Mouse (Mus musculus) midbrain, postnatal 0 days (tissue): Measurements from ENCODE around the gene Sox8. TPM values are rescaled to one million over a fixed set of nuclear protein-coding genes. Genes with fewer than 3 reads are reported as not detected.
A peak's percentile ranks its signal among the peaks of the same experiment; 100 is the strongest.

Experiments
- ATAC-seq: fragments of 200-750 bp; cut with Nextera tagmentation; 2 replicates; pipeline ENCODE4 v1.8.0; 2017; ENCODE audit warnings: moderate number of reproducible peaks, mild to moderate bottlenecking, moderate TSS enrichment, moderate library complexity; ENCODE audit not compliant: low FRiP score
- DNase-seq: peaks from one replicate; pipeline ENCODE4 v3.0.0-alpha.2; 2015; ENCODE audit warnings: low spot score
- H3K27ac ChIP-seq: fragments of 300-500 bp; sonication (generic); 2 replicates; pipeline ENCODE4 v1.5.1; 2014; ENCODE audit warnings: low read depth, mild to moderate bottlenecking, low read length, mixed read lengths
- H3K27me3 ChIP-seq: fragments of 300-500 bp; sonication (generic); 2 replicates; pipeline ENCODE4 v1.6.1; 2014; ENCODE audit warnings: low read length, control low read depth, mixed read lengths; ENCODE audit not compliant: insufficient read depth
- H3K36me3 ChIP-seq: fragments of 300-500 bp; sonication (generic); 2 replicates; pipeline ENCODE4 v1.6.1; 2014; ENCODE audit warnings: low read length, control low read depth, mixed read lengths; ENCODE audit not compliant: insufficient read depth
- H3K4me1 ChIP-seq: fragments of 300-500 bp; sonication (generic); 2 replicates; pipeline ENCODE4 v1.6.1; 2014; ENCODE audit warnings: mild to moderate bottlenecking, control low read depth, antibody characterized with exemption, low read length, mixed read lengths; ENCODE audit not compliant: insufficient read depth
- H3K4me2 ChIP-seq: fragments of 300-500 bp; sonication (generic); 2 replicates; pipeline ENCODE4 v1.6.1; 2014; ENCODE audit warnings: low read depth, mild to moderate bottlenecking, low read length, mixed read lengths; ENCODE audit not compliant: poor library complexity, severe bottlenecking
- H3K4me3 ChIP-seq: fragments of 300-500 bp; sonication (generic); 2 replicates; pipeline ENCODE4 v1.5.1; 2014; ENCODE audit warnings: low read depth, mild to moderate bottlenecking, low read length, moderate library complexity
- H3K9ac ChIP-seq: fragments of 300-500 bp; sonication (generic); replicated peaks from 2 replicates; pipeline ENCODE4 v1.6.1; 2014; ENCODE audit warnings: mild to moderate bottlenecking, low read length, moderate library complexity, mixed read lengths; ENCODE audit not compliant: poor library complexity, severe bottlenecking
- H3K9me3 ChIP-seq: fragments of 300-500 bp; sonication (generic); 2 replicates; pipeline ENCODE4 v1.6.1; 2016; ENCODE audit warnings: low read length, control low read depth
- CTCF ChIP-seq: IDR thresholded peaks from 2 replicates; pipeline ENCODE4 v1.5.1; 2016; ENCODE audit warnings: antibody characterized with exemption, mild to moderate bottlenecking
- WGBS: fragments of 180-500 bp; shearing (Covaris S2); extraction: QIAGEN DNeasy Blood & Tissue Kit; methylation state at CpG from one replicate; pipeline ENCODE4 v1.1.7; 2014; 5-methylcytosine and 5-hydroxymethylcytosine counted together
- polyA plus RNA-seq: library from polyadenylated mRNA; unstranded; fragments of >200 nt; fragmentation: Nextera tagmentation; extraction: Ambion mirVana; gene quantifications from 2 replicates; pipeline ENCODE4 v1.2.1, GENCODE M21; 2015
- total RNA-seq: library from RNA; depleted of rRNA; stranded (reverse); fragments of >200 nt; gene quantifications from 2 replicates; pipeline ENCODE4 v1.2.3, GENCODE M21; 2014; rRNA removed

Gene Sox8
- total and polyA plus RNA-seq, 2 experiments from 2014 or later = 16.3 to 31.0 TPM

GRCm38 (mm10) chr17:25522080-25522479 lies 48.4 kb downstream of the Sox8 start:
- H3K4me2 ChIP-seq = no peak overlapping the region
- 0 out of 2 replicates have a peak, but pooled peaks cover 4% of the 10 kb centered on the region for H3K27me3 ChIP-seq
- no peak overlapping the region for H3K9ac ChIP-seq
- H3K9me3 ChIP-seq = no peaks in the 10 kb centered on the region
- H3K36me3 ChIP-seq = no peaks in the 10 kb centered on the region
- DNase-seq = no peak
- no peak for TF ChIP-seq CTCF
- peaks cover 5% of the 10 kb centered on the region; the same call in 1 of the 2 replicates for H3K4me1 ChIP-seq
- no peak overlapping the region for H3K27ac ChIP-seq
- H3K4me3 ChIP-seq = no peak overlapping the region
- WGBS = 88% methylated on average over 12 of the region's 12 CpGs
- no peak for ATAC-seq

GRCm38 (mm10) chr17:25520492-25520891 lies 50.0 kb downstream of the Sox8 start:
- Histone ChIP-seq H3K4me3 (no peak overlapping the region), H3K4me2 (no peak overlapping the region), H3K4me1 (peaks cover 5% of the 10 kb centered on the region; the same call in 1 of the 2 replicates), H3K27me3 (0 out of 2 replicates have a peak, but pooled peaks cover 4% of the 10 kb centered on the region), H3K27ac (no peak overlapping the region), H3K36me3 (no peaks in the 10 kb centered on the region), H3K9me3 (no peaks in the 10 kb centered on the region), H3K9ac (no peak overlapping the region)
- ATAC-seq = no peak
- no peak for TF ChIP-seq CTCF
- 48% methylated on average over 9 of the region's 9 CpGs for whole genome bisulfite sequencing
- DNase-seq = no peak

GRCm38 (mm10) chr17:25519511-25519910 lies 51.0 kb downstream of the Sox8 start:
- H3K9ac ChIP-seq = no peak overlapping the region; the same call in 1 of the 2 replicates
- H3K9me3 ChIP-seq = no peaks in the 10 kb centered on the region
- H3K36me3 ChIP-seq = no peaks in the 10 kb centered on the region
- 0 out of 2 replicates have a peak, but pooled peaks cover under 1% of the 10 kb centered on the region for H3K27me3 ChIP-seq
- peak; percentile 53 for DNase-seq
- no peak overlapping the region for H3K4me3 ChIP-seq
- 0 out of 2 replicates have a peak, but pooled peaks have one; percentile 38 for ATAC-seq
- WGBS = 45% methylated on average over 5 of the region's 5 CpGs
- no peak for TF ChIP-seq CTCF
- no peak overlapping the region for H3K4me2 ChIP-seq
- H3K4me1 ChIP-seq = peaks cover 5% of the 10 kb centered on the region; the same call in 1 of the 2 replicates
- no peak overlapping the region for H3K27ac ChIP-seq

- ATAC-seq = peak; percentile 82
- H3K27me3 ChIP-seq = no peaks in the 10 kb centered on the region
- no peaks in the 10 kb centered on the region for H3K9me3 ChIP-seq
- H3K36me3 ChIP-seq = no peaks in the 10 kb centered on the region
- DNase-seq = peak; percentile 53
- no peak overlapping the region for H3K4me3 ChIP-seq
- no peak overlapping the region for H3K4me2 ChIP-seq
- 0 out of 2 replicates have a peak overlapping the region, but pooled peaks have one; percentile 26 for H3K27ac ChIP-seq
- 51% methylated on average over 17 of the region's 17 CpGs for WGBS
- no peak for TF ChIP-seq CTCF
- H3K9ac ChIP-seq = no peak overlapping the region
- H3K4me1 ChIP-seq = peaks cover 5% of the 10 kb centered on the region; the same call in 1 of the 2 replicates
Observed at GRCm38 (mm10) chr17:25518144-25518543, 52.3 kb downstream of the Sox8 start.

GRCm38 (mm10) chr17:25516315-25516714 lies 54.2 kb downstream of the Sox8 start:
- no peak for TF ChIP-seq CTCF
- Histone ChIP-seq H3K9ac (no peak overlapping the region), H3K4me2 (no peak overlapping the region), H3K4me1 (peaks cover 5% of the 10 kb centered on the region; the same call in 1 of the 2 replicates), H3K27ac (no peak overlapping the region), H3K9me3 (no peaks in the 10 kb centered on the region), H3K36me3 (no peaks in the 10 kb centered on the region), H3K4me3 (no peak overlapping the region), H3K27me3 (no peaks in the 10 kb centered on the region)
- no peak for ATAC-seq
- 59% methylated on average over 5 of the region's 5 CpGs for WGBS
- no peak for DNase-seq

Other genes with a start within 250 kb of the Sox8 start
- gene Tpsab1, start 225.1 kb downstream of the Sox8 start, total RNA-seq = not detected in 2 replicates
- gene Tpsab1, start 225.1 kb downstream of the Sox8 start, polyA plus RNA-seq = not detected in 2 replicates
- 0.28 and 1.8 TPM in 2 replicates for gene Tpsb2, start 204.4 kb downstream of the Sox8 start, total RNA-seq
- gene Tpsb2, start 204.4 kb downstream of the Sox8 start, polyA plus RNA-seq = 0.60 and 1.0 TPM in 2 replicates
- not detected in 2 replicates for gene Tpsg1, start 201.4 kb downstream of the Sox8 start, total RNA-seq
- gene Tpsg1, start 201.4 kb downstream of the Sox8 start, polyA plus RNA-seq = 1.0 and 1.2 TPM in 2 replicates
- 117 and 164 TPM in 2 replicates for gene Cacna1h, start 136.9 kb downstream of the Sox8 start, total RNA-seq
- 7.6 and 9.5 TPM in 2 replicates for gene Cacna1h, start 136.9 kb downstream of the Sox8 start, polyA plus RNA-seq
- gene Tekt4, start 116.1 kb downstream of the Sox8 start, total RNA-seq = 1.9 and 5.2 TPM in 2 replicates
- gene Tekt4, start 116.1 kb downstream of the Sox8 start, polyA plus RNA-seq = 2.1 and 2.3 TPM in 2 replicates
- gene Sstr5, start 73.4 kb downstream of the Sox8 start, total RNA-seq = 1.9 and 2.0 TPM in 2 replicates
- 1.7 and 2.4 TPM in 2 replicates for gene Sstr5, start 73.4 kb downstream of the Sox8 start, polyA plus RNA-seq
- 27.3 and 27.6 TPM in 2 replicates for gene Lmf1, start 8.4 kb upstream of the Sox8 start, total RNA-seq
- gene Lmf1, start 8.4 kb upstream of the Sox8 start, polyA plus RNA-seq = 19.8 and 23.0 TPM in 2 replicates
- gene Gng13, start 146.5 kb upstream of the Sox8 start, total RNA-seq = 34.4 and 42.2 TPM in 2 replicates
- 21.0 and 25.8 TPM in 2 replicates for gene Gng13, start 146.5 kb upstream of the Sox8 start, polyA plus RNA-seq
- gene Chtf18, start 156.7 kb upstream of the Sox8 start, total RNA-seq = 3.4 and 5.8 TPM in 2 replicates
- 2.2 and 2.5 TPM in 2 replicates for gene Chtf18, start 156.7 kb upstream of the Sox8 start, polyA plus RNA-seq
- 8.0 and 10.5 TPM in 2 replicates for gene Rpusd1, start 157.0 kb upstream of the Sox8 start, total RNA-seq
- 26.7 and 33.3 TPM in 2 replicates for gene Rpusd1, start 157.0 kb upstream of the Sox8 start, polyA plus RNA-seq
- not detected in 2 replicates for gene Mslnl, start 165.4 kb upstream of the Sox8 start, total RNA-seq
- gene Mslnl, start 165.4 kb upstream of the Sox8 start, polyA plus RNA-seq = not detected in 2 replicates
- gene Msln, start 183.7 kb upstream of the Sox8 start, total RNA-seq = 0.52 and 1.6 TPM in 2 replicates
- gene Msln, start 183.7 kb upstream of the Sox8 start, polyA plus RNA-seq = 2.2 and 3.6 TPM in 2 replicates
- 25.2 and 27.3 TPM in 2 replicates for gene Narfl, start 203.1 kb upstream of the Sox8 start, total RNA-seq
- 25.1 and 27.2 TPM in 2 replicates for gene Narfl, start 203.1 kb upstream of the Sox8 start, polyA plus RNA-seq
- 149 and 156 TPM in 2 replicates for gene Haghl, start 215.0 kb upstream of the Sox8 start, total RNA-seq
- gene Haghl, start 215.0 kb upstream of the Sox8 start, polyA plus RNA-seq = 206 and 228 TPM in 2 replicates
- 0.44 TPM in 1 of 2 replicates, not detected in the other for gene Ccdc78, start 215.9 kb upstream of the Sox8 start, total RNA-seq
- 0.39 and 0.65 TPM in 2 replicates for gene Ccdc78, start 215.9 kb upstream of the Sox8 start, polyA plus RNA-seq
- gene Fam173a, start 222.2 kb upstream of the Sox8 start, total RNA-seq = 65.8 and 74.2 TPM in 2 replicates
- 106 and 116 TPM in 2 replicates for gene Fam173a, start 222.2 kb upstream of the Sox8 start, polyA plus RNA-seq
- gene AC134908.4, start 225.0 kb upstream of the Sox8 start, total RNA-seq = not detected in 2 replicates
- 0.89 TPM in 1 of 2 replicates, not detected in the other for gene AC134908.4, start 225.0 kb upstream of the Sox8 start, polyA plus RNA-seq
- 155 and 236 TPM in 2 replicates for gene Metrn, start 226.4 kb upstream of the Sox8 start, total RNA-seq
- gene Metrn, start 226.4 kb upstream of the Sox8 start, polyA plus RNA-seq = 50.0 and 54.3 TPM in 2 replicates
- 140 and 154 TPM in 2 replicates for gene Fbxl16, start 238.4 kb upstream of the Sox8 start, total RNA-seq
- 43.1 and 51.7 TPM in 2 replicates for gene Fbxl16, start 238.4 kb upstream of the Sox8 start, polyA plus RNA-seq